Mouse (Mus musculus): Measurements from ENCODE around the gene Sar1b. TPM values are rescaled to one million over a fixed set of nuclear protein-coding genes. Genes with fewer than 3 reads are reported as not detected.

Sar1b gene
- polyA plus RNA-seq (2017; shearing (Covaris generic)) = 136 TPM

DNA sequence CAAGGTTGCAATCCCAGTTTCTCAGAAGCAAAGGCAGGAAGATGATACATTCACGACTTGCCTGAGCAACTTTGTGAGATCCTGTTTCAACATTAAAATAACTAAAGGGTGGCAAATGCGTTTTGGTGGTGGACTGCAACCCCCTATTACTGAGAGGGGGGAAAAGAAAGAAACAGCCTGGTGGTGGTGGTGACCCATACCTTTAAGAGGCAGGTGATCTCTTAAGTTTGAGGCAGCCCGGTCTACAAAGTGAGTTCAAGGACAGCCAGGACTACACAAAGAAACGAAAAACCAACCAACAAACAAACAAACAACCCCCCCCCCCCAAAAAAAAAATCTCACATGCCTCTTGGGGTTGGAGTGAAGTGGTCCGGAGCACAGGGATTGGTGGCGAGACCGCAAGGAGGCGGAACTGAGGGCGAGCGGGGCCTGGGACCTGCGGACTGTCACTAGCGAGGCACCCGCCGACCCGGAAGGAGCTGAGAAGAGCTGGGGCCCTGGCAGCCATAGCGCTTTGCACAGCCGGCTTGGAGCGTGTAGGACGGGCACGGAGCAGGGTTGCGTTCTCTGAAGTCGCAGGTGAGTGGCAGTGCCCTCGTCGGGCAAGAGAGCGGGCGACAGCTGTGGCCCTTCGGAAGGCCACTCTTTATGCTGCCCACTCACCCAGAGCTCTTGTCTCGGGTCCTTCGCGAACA, at the start of gene Sar1b, which contains the start of gene Sec24a:
TSS of gene Sar1b (plus strand) at position 475 of the 695 bp plus-strand sequence.
TSS of gene Sec24a (minus strand) at position 422 of the 695 bp plus-strand sequence.

Other genes with a start within 250 kb of the Sar1b start
- gene Phykpl, start 178.9 kb upstream of the Sar1b start, polyA plus RNA-seq (2017; shearing (Covaris generic)) = 28.7 TPM
- gene Hnrnpab, start 156.8 kb upstream of the Sar1b start, polyA plus RNA-seq (2017; shearing (Covaris generic)) = 34.4 TPM
- 100 TPM for gene Nhp2, start 144.0 kb upstream of the Sar1b start, polyA plus RNA-seq (2017; shearing (Covaris generic))
- 91.0 TPM for gene Rmnd5b, start 127.8 kb upstream of the Sar1b start, polyA plus RNA-seq (2017; shearing (Covaris generic))
- gene N4bp3, start 112.8 kb upstream of the Sar1b start, polyA plus RNA-seq (2017; shearing (Covaris generic)) = 10.7 TPM
- 0.91 TPM for gene D930048N14Rik, start 112.7 kb upstream of the Sar1b start, polyA plus RNA-seq (2017; shearing (Covaris generic))
- gene 0610009B22Rik, start 74.8 kb upstream of the Sar1b start, polyA plus RNA-seq (2017; shearing (Covaris generic)) = 20.0 TPM
- gene Sec24a, start 53 bp upstream of the Sar1b start, polyA plus RNA-seq (2017; shearing (Covaris generic)) = 31.1 TPM
- gene Jade2, start 94.0 kb downstream of the Sar1b start, polyA plus RNA-seq (2017; shearing (Covaris generic)) = 10.1 TPM
- gene Cdkn2aipnl, start 204.0 kb downstream of the Sar1b start, polyA plus RNA-seq (2017; shearing (Covaris generic)) = 167 TPM
- 300 TPM for gene Ube2b, start 237.1 kb downstream of the Sar1b start, polyA plus RNA-seq (2017; shearing (Covaris generic))
- 7.6 TPM for gene Cdkl3, start 240.5 kb downstream of the Sar1b start, polyA plus RNA-seq (2017; shearing (Covaris generic))

Data from inflammation-experienced regulatory T-cells, adult 16 weeks (primary cell).